Mouse (Mus musculus): ENCODE measurements at regions not wholly inside any gene's neighbourhood (a gene's known extent, or its start where the extent isn't known, plus 50 kb on each side); places are given as distances from the start of the nearest gene placed in this dataset.
A peak's percentile ranks its signal among the peaks of the same experiment; 100 is the strongest.

GRCm38 (mm10) chr5:64401737-64402136, 245.6 kb downstream of the Tbc1d1 start:
- no peak for DNase-seq (ENCODE audit: low read depth, low spot score)

- DNase-seq (ENCODE audit: low read depth, low spot score): no peak
These were observed 247.2 kb downstream of the Tbc1d1 start for GRCm38 (mm10) chr5:64403077-64403981.

- no peak for DNase-seq (ENCODE audit: low read depth, low spot score)
These were observed 247.9 kb downstream of the Tbc1d1 start for GRCm38 (mm10) chr5:64403982-64404345.

GRCm38 (mm10) chr5:64404512-64404911, 248.4 kb downstream of the Tbc1d1 start:
- DNase-seq (ENCODE audit: low read depth, low spot score): no peak

GRCm38 (mm10) chr5:64408938-64409337, 252.8 kb downstream of the Tbc1d1 start:
- DNase-seq (ENCODE audit: low read depth, low spot score): no peak

GRCm38 (mm10) chr5:64410621-64411020, 254.5 kb downstream of the Tbc1d1 start:
- peak; percentile 62 for DNase-seq (ENCODE audit: low read depth, low spot score)

GRCm38 (mm10) chr5:64414519-64414918, 258.4 kb downstream of the Tbc1d1 start:
- DNase-seq (ENCODE audit: low read depth, low spot score): no peak

- no peak for DNase-seq (ENCODE audit: low read depth, low spot score)
These were observed 263.3 kb downstream of the Tbc1d1 start for GRCm38 (mm10) chr5:64419395-64419794.

- no peak for DNase-seq (ENCODE audit: low read depth, low spot score)
These were observed 266.9 kb downstream of the Tbc1d1 start for GRCm38 (mm10) chr5:64422787-64423587.

- no peak for DNase-seq (ENCODE audit: low read depth, low spot score)
These were observed 272.7 kb downstream of the Tbc1d1 start for GRCm38 (mm10) chr5:64428822-64429221.

- DNase-seq (ENCODE audit: low read depth, low spot score): no peak
These were observed 274.4 kb downstream of the Tbc1d1 start for GRCm38 (mm10) chr5:64430501-64430900.

- no peak for DNase-seq (ENCODE audit: low read depth, low spot score)
These were observed 275.5 kb downstream of the Tbc1d1 start for GRCm38 (mm10) chr5:64431624-64432023.

GRCm38 (mm10) chr5:64433786-64434185, 277.7 kb downstream of the Tbc1d1 start:
- DNase-seq (ENCODE audit: low read depth, low spot score): no peak

- DNase-seq (ENCODE audit: low read depth, low spot score): no peak
These were observed 279.4 kb downstream of the Tbc1d1 start for GRCm38 (mm10) chr5:64435491-64435890.

GRCm38 (mm10) chr5:64435958-64436357, 279.9 kb downstream of the Tbc1d1 start:
- DNase-seq (ENCODE audit: low read depth, low spot score): no peak

GRCm38 (mm10) chr5:64437720-64438119, 281.6 kb downstream of the Tbc1d1 start:
- no peak for DNase-seq (ENCODE audit: low read depth, low spot score)

GRCm38 (mm10) chr5:64438446-64439134, 282.5 kb downstream of the Tbc1d1 start:
- DNase-seq (ENCODE audit: low read depth, low spot score): no peak

- DNase-seq (ENCODE audit: low read depth, low spot score): no peak
These were observed 291.7 kb downstream of the Tbc1d1 start for GRCm38 (mm10) chr5:64447847-64448246.

- no peak for DNase-seq (ENCODE audit: low read depth, low spot score)
These were observed 296.7 kb downstream of the Tbc1d1 start for GRCm38 (mm10) chr5:64452668-64453334.

- DNase-seq (ENCODE audit: low read depth, low spot score): no peak
These were observed 303.7 kb downstream of the Tbc1d1 start for GRCm38 (mm10) chr5:64459807-64460206.

- DNase-seq (ENCODE audit: low read depth, low spot score): no peak
These were observed 304.8 kb downstream of the Tbc1d1 start for GRCm38 (mm10) chr5:64460891-64461290.

All from skeletal muscle tissue, adult 2 months (tissue).